Mouse (Mus musculus): ENCODE measurements around the gene Tap1.
"Not testable (repeated sequence)": the region's sequence is repeated elsewhere in the genome, so short reads cannot be mapped to it uniquely, and the experiment has no call there.

The Tap1 gene

GRCm38 (mm10) chr17:34204303-34205010, 17.1 kb downstream of the Tap1 start:
- DNase-seq (ENCODE audit: low spot score in 2 of 2) = peak; percentile 88 to 89

- DNase-seq (ENCODE audit: low spot score in 2 of 2) = peak in 1 of 2 experiments; percentile 63
These were observed 17.8 kb downstream of the Tap1 start for GRCm38 (mm10) chr17:34205021-34205745.

- no peak for DNase-seq (ENCODE audit: low spot score in 2 of 2)
These were observed 18.4 kb downstream of the Tap1 start for GRCm38 (mm10) chr17:34205746-34206176.

GRCm38 (mm10) chr17:34206731-34207130, 19.4 kb downstream of the Tap1 start:
- DNase-seq (ENCODE audit: low spot score in 2 of 2) = no peak

GRCm38 (mm10) chr17:34207456-34207855, 20.1 kb downstream of the Tap1 start:
- no peak for DNase-seq (ENCODE audit: low spot score in 2 of 2)

GRCm38 (mm10) chr17:34207866-34208265, 20.5 kb downstream of the Tap1 start:
- no peak for DNase-seq (ENCODE audit: low spot score in 2 of 2)

GRCm38 (mm10) chr17:34208421-34208820, 21.1 kb downstream of the Tap1 start:
- DNase-seq (ENCODE audit: low spot score in 2 of 2) = no peak

GRCm38 (mm10) chr17:34209680-34210079, 22.3 kb downstream of the Tap1 start:
- no peak for DNase-seq (ENCODE audit: low spot score in 2 of 2)

GRCm38 (mm10) chr17:34210599-34210998, 23.2 kb downstream of the Tap1 start:
- no peak for DNase-seq (ENCODE audit: low spot score in 2 of 2)

- no peak for DNase-seq (ENCODE audit: low spot score in 2 of 2)
These were observed 24.5 kb downstream of the Tap1 start for GRCm38 (mm10) chr17:34211746-34212365.

- DNase-seq (ENCODE audit: low spot score in 2 of 2) = no peak
These were observed 26.6 kb downstream of the Tap1 start for GRCm38 (mm10) chr17:34213936-34214335.

- DNase-seq (ENCODE audit: low spot score in 2 of 2) = no peak
These were observed 27.8 kb downstream of the Tap1 start for GRCm38 (mm10) chr17:34215176-34215575.

- no peak for DNase-seq (ENCODE audit: low spot score in 2 of 2)
These were observed 30.0 kb downstream of the Tap1 start for GRCm38 (mm10) chr17:34217216-34217928.

GRCm38 (mm10) chr17:34217986-34218385, 30.6 kb downstream of the Tap1 start:
- no peak for DNase-seq (ENCODE audit: low spot score in 2 of 2)

- peak in 1 of 2 experiments; percentile 71 for DNase-seq (ENCODE audit: low spot score in 2 of 2)
These were observed 31.3 kb downstream of the Tap1 start for GRCm38 (mm10) chr17:34218675-34219074.

- peak in 1 of 2 experiments; percentile 44 for DNase-seq (ENCODE audit: low spot score in 2 of 2)
These were observed 31.7 kb downstream of the Tap1 start for GRCm38 (mm10) chr17:34219096-34219495.

GRCm38 (mm10) chr17:34219801-34220200, 32.4 kb downstream of the Tap1 start:
- DNase-seq (ENCODE audit: low spot score in 2 of 2) = not testable (repeated sequence)

GRCm38 (mm10) chr17:34220401-34220800, 33.0 kb downstream of the Tap1 start:
- DNase-seq (ENCODE audit: low spot score in 2 of 2) = not testable (repeated sequence)

GRCm38 (mm10) chr17:34224816-34225215, 37.5 kb downstream of the Tap1 start:
- no peak for DNase-seq (ENCODE audit: low spot score in 2 of 2)

GRCm38 (mm10) chr17:34225426-34225825, 38.1 kb downstream of the Tap1 start:
- no peak for DNase-seq (ENCODE audit: low spot score in 2 of 2)

GRCm38 (mm10) chr17:34225911-34226310, 38.6 kb downstream of the Tap1 start:
- DNase-seq (ENCODE audit: low spot score in 2 of 2) = not testable (repeated sequence)

GRCm38 (mm10) chr17:34230971-34231370, 43.6 kb downstream of the Tap1 start:
- not testable (repeated sequence) for DNase-seq (ENCODE audit: low spot score in 2 of 2)
